Mouse (Mus musculus) kidney, embryonic 14.5 days (tissue): ENCODE results near the gene Tff2. TPM values are rescaled to one million over a fixed set of nuclear protein-coding genes. Genes with fewer than 3 reads are reported as not detected.

Source experiments
- ATAC-seq: fragments of 200-750 bp; cut with Nextera tagmentation; 2 replicates; pipeline ENCODE4 v1.8.0; 2017; ENCODE audit warnings: moderate number of reproducible peaks, mild to moderate bottlenecking, moderate TSS enrichment, moderate library complexity; ENCODE audit not compliant: low FRiP score, low TSS enrichment
- H3K27ac ChIP-seq: fragments of 300-500 bp; sonication (generic); 2 replicates; pipeline ENCODE4 v1.5.1; 2014; ENCODE audit warnings: low read depth, mild to moderate bottlenecking, low read length, moderate library complexity, mixed read lengths
- H3K27me3 ChIP-seq: fragments of 300-500 bp; sonication (generic); 2 replicates; pipeline ENCODE4 v1.6.1; 2014; ENCODE audit warnings: mild to moderate bottlenecking, low read length; ENCODE audit not compliant: control insufficient read depth, insufficient read depth
- H3K36me3 ChIP-seq: fragments of 300-500 bp; sonication (generic); 2 replicates; pipeline ENCODE4 v1.6.1; 2014; ENCODE audit warnings: low read length, mixed read lengths; ENCODE audit not compliant: control insufficient read depth, insufficient read depth
- H3K4me1 ChIP-seq: fragments of 300-500 bp; sonication (generic); 2 replicates; pipeline ENCODE4 v1.6.1; 2014; ENCODE audit warnings: low read length, mixed read lengths; ENCODE audit not compliant: control insufficient read depth, insufficient read depth
- H3K4me2 ChIP-seq: fragments of 300-500 bp; sonication (generic); replicated peaks from 2 replicates; pipeline ENCODE4 v1.6.1; 2014; ENCODE audit warnings: low read depth, mild to moderate bottlenecking, low read length
- H3K4me3 ChIP-seq: fragments of 300-500 bp; sonication (generic); 2 replicates; pipeline ENCODE4 v1.5.1; 2014; ENCODE audit warnings: mild to moderate bottlenecking, low read length
- H3K9ac ChIP-seq: fragments of 300-500 bp; sonication (generic); 2 replicates; pipeline ENCODE4 v1.6.1; 2014; ENCODE audit warnings: low read depth, mild to moderate bottlenecking, low read length, moderate library complexity
- H3K9me3 ChIP-seq: fragments of 300-500 bp; sonication (generic); 2 replicates; pipeline ENCODE4 v1.6.1; 2016; ENCODE audit warnings: low read length; ENCODE audit not compliant: control insufficient read depth
- WGBS: fragments of 180-500 bp; shearing (Covaris S2); extraction: QIAGEN DNeasy Blood & Tissue Kit; methylation state at CpG from one replicate; pipeline ENCODE4 v1.1.7; 2014; 5-methylcytosine and 5-hydroxymethylcytosine counted together
- polyA plus RNA-seq: library from polyadenylated mRNA; unstranded; fragments of >200 nt; fragmentation: Nextera tagmentation; extraction: Ambion mirVana; gene quantifications from 2 replicates; pipeline ENCODE4 v1.2.1, GENCODE M21; 2014

Gene Tff2
- polyA plus RNA-seq, 1 experiment from 2014 or later: 1.2 TPM

- Histone ChIP-seq H3K27me3 (no peaks in the 10 kb centered on the region), H3K27ac (no peak overlapping the region), H3K4me2 (no peak overlapping the region), H3K36me3 (no peaks in the 10 kb centered on the region), H3K9ac (no peak overlapping the region), H3K4me3 (no peak overlapping the region), H3K4me1 (no peaks in the 10 kb centered on the region), H3K9me3 (no peaks in the 10 kb centered on the region)
- no peak for ATAC-seq
- 94% methylated on average over 15 of the region's 15 CpGs for WGBS
These were observed 35.7 kb downstream of the Tff2 start for GRCm38 (mm10) chr17:31108388-31108787.

- H3K36me3 ChIP-seq: no peaks in the 10 kb centered on the region
- no peak for ATAC-seq
- no peak overlapping the region for H3K27ac ChIP-seq
- H3K9me3 ChIP-seq: no peaks in the 10 kb centered on the region
- H3K4me2 ChIP-seq: no peak overlapping the region
- 76% methylated on average over 8 of the region's 8 CpGs for WGBS
- no peak overlapping the region for H3K9ac ChIP-seq
- H3K4me1 ChIP-seq: no peaks in the 10 kb centered on the region
- no peak overlapping the region for H3K4me3 ChIP-seq
- H3K27me3 ChIP-seq: no peaks in the 10 kb centered on the region
These were observed 40.3 kb downstream of the Tff2 start for GRCm38 (mm10) chr17:31103823-31104222.

- no peak overlapping the region for H3K4me3 ChIP-seq
- H3K36me3 ChIP-seq: no peaks in the 10 kb centered on the region
- 90% methylated on average over 8 of the region's 8 CpGs for WGBS
- no peaks in the 10 kb centered on the region for H3K9me3 ChIP-seq
- ATAC-seq: no peak
- H3K4me2 ChIP-seq: no peak overlapping the region
- no peaks in the 10 kb centered on the region for H3K27me3 ChIP-seq
- H3K9ac ChIP-seq: no peak overlapping the region
- H3K27ac ChIP-seq: no peak overlapping the region
- no peaks in the 10 kb centered on the region for H3K4me1 ChIP-seq
These were observed 41.0 kb downstream of the Tff2 start for GRCm38 (mm10) chr17:31103007-31103570.

- Histone ChIP-seq H3K36me3 (no peaks in the 10 kb centered on the region), H3K9ac (no peak overlapping the region), H3K9me3 (no peaks in the 10 kb centered on the region), H3K4me2 (no peak overlapping the region), H3K27ac (no peak overlapping the region), H3K4me3 (no peak overlapping the region), H3K27me3 (no peaks in the 10 kb centered on the region), H3K4me1 (no peaks in the 10 kb centered on the region)
- WGBS: 63% methylated on average over 5 of the region's 5 CpGs
- ATAC-seq: no peak
These were observed 45.3 kb downstream of the Tff2 start for GRCm38 (mm10) chr17:31098788-31099187.

- no peak for ATAC-seq
- Histone ChIP-seq H3K36me3 (no peaks in the 10 kb centered on the region), H3K27me3 (no peaks in the 10 kb centered on the region), H3K4me3 (no peak overlapping the region), H3K9ac (no peak overlapping the region), H3K27ac (no peak overlapping the region), H3K4me1 (no peaks in the 10 kb centered on the region), H3K4me2 (no peak overlapping the region), H3K9me3 (0 out of 2 replicates have a peak, but pooled peaks cover 2% of the 10 kb centered on the region)
- WGBS: 98% methylated on average over 2 of the region's 2 CpGs
These were observed 47.2 kb downstream of the Tff2 start for GRCm38 (mm10) chr17:31096893-31097292.

- Histone ChIP-seq H3K4me2 (no peak overlapping the region), H3K4me1 (no peaks in the 10 kb centered on the region), H3K27me3 (no peaks in the 10 kb centered on the region), H3K27ac (no peak overlapping the region), H3K9me3 (0 out of 2 replicates have a peak, but pooled peaks cover 2% of the 10 kb centered on the region), H3K4me3 (no peak overlapping the region), H3K36me3 (no peaks in the 10 kb centered on the region), H3K9ac (no peak overlapping the region)
- ATAC-seq: no peak
- 80% methylated on average over 7 of the region's 7 CpGs for WGBS
These were observed 48.5 kb downstream of the Tff2 start for GRCm38 (mm10) chr17:31095570-31095969.

- H3K4me1 ChIP-seq: no peaks in the 10 kb centered on the region
- H3K27ac ChIP-seq: no peak overlapping the region
- WGBS: 56% methylated on average over 5 of the region's 5 CpGs
- H3K9me3 ChIP-seq: 0 out of 2 replicates have a peak, but pooled peaks cover 2% of the 10 kb centered on the region
- no peak for ATAC-seq
- no peak overlapping the region for H3K4me3 ChIP-seq
- no peak overlapping the region for H3K4me2 ChIP-seq
- H3K36me3 ChIP-seq: no peaks in the 10 kb centered on the region
- no peaks in the 10 kb centered on the region for H3K27me3 ChIP-seq
- H3K9ac ChIP-seq: no peak overlapping the region
These were observed 49.3 kb downstream of the Tff2 start for GRCm38 (mm10) chr17:31094781-31095180.

Other genes with a start within 250 kb of the Tff2 start
- 0.18 and 0.19 TPM in 2 replicates for gene Glp1r, start 242.5 kb downstream of the Tff2 start, polyA plus RNA-seq
- 0.18 TPM in 1 of 2 replicates, not detected in the other for gene Umodl1, start 189.6 kb downstream of the Tff2 start, polyA plus RNA-seq
- 4.0 and 5.4 TPM in 2 replicates for gene Abcg1, start 86.6 kb downstream of the Tff2 start, polyA plus RNA-seq
- not detected in 2 replicates for gene Tff3, start 14.6 kb downstream of the Tff2 start, polyA plus RNA-seq
- not detected in 2 replicates for gene Tff1, start 21.0 kb upstream of the Tff2 start, polyA plus RNA-seq
- not detected in 2 replicates for gene Tmprss3, start 54.7 kb upstream of the Tff2 start, polyA plus RNA-seq
- 0.14 and 0.40 TPM in 2 replicates for gene Ubash3a, start 63.6 kb upstream of the Tff2 start, polyA plus RNA-seq
- gene Rsph1, start 133.1 kb upstream of the Tff2 start, polyA plus RNA-seq: 1.2 and 1.6 TPM in 2 replicates
- 3.0 and 3.3 TPM in 2 replicates for gene Slc37a1, start 142.5 kb upstream of the Tff2 start, polyA plus RNA-seq
- 30.8 and 37.6 TPM in 2 replicates for gene Pde9a, start 241.9 kb upstream of the Tff2 start, polyA plus RNA-seq